Mouse (Mus musculus): ENCODE data around the gene Cdca5. TPM values are rescaled to one million over a fixed set of nuclear protein-coding genes. Genes with fewer than 3 reads are reported as not detected.
A peak's percentile ranks its signal among the peaks of the same experiment; 100 is the strongest.
"Not testable (repeated sequence)": the region's sequence is repeated elsewhere in the genome, so short reads cannot be mapped to it uniquely, and the experiment has no call there.

Cdca5 gene
- polyA plus RNA-seq, 1 experiment, result 50.5 TPM

DNA sequence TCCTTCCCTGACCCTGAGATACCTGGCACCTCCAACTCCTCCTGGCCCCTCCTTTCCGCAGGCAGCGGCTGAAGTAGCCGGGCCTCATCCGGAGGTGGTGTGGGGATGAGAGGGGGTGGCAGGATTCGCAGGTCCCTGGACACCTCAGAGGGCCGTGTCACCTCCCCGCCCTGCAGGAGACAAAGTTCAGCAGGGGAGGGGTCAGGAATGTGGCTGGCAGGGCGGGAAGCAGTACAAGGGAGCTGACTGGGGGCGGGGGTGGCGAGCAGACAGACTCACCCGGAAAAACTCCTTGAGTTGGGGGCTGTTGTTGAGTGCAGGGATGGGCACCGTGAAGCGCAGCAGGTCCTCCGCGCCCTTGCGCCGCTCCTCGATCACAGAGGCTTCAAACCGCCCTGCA lies 37.0 kb downstream of the Cdca5 start:
- TF ChIP-seq EP300 (IDR thresholded peaks at IDR 0.05; ENCODE audit: insufficient read depth, low read depth, low read length), result no peak
- Histone ChIP-seq H3K27ac (ENCODE audit: insufficient read depth, low read length) (no peak overlapping the region), H3K36me3 (ENCODE audit: control insufficient read depth, insufficient read depth, low read length, poor library complexity, severe bottlenecking) (no peaks in the 10 kb centered on the region), H3K9me3 (replicated peaks; ENCODE audit: control insufficient read depth, insufficient read depth, low read length, poor library complexity, severe bottlenecking) (no peaks in the 10 kb centered on the region), H3K9ac (ENCODE audit: low read depth, poor library complexity, severe bottlenecking) (no peak overlapping the region), H3K4me3 (ENCODE audit: low read depth, low read length) (peak overlapping the region; percentile 19), H3K27me3 (ENCODE audit: control insufficient read depth, insufficient read depth, low read length, poor library complexity, severe bottlenecking) (no peaks in the 10 kb centered on the region), H3K4me1 (ENCODE audit: control insufficient read depth, insufficient read depth, low read length) (peaks cover 2% of the 10 kb centered on the region)

DNA sequence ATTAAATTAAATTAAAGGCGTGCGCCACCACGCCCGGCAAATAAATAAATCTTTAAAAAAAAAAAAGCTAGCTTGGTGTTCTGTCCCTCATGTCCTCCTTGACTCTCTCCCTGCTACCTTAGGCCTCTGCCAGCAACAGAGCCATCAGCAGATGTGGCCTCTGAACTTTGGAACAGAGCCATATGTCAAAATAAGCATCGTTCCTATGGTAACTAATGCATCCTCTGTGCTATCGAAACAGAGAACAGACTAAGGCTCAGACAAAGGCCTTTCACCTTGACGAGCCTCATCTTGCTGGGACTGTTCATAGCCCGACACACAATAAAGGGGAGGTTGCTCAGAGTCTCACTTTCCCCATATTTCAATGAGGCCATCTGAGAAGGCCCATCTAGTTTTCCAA lies 38.5 kb downstream of the Cdca5 start:
- H3K27ac ChIP-seq (ENCODE audit: insufficient read depth, low read length), result no peak overlapping the region
- no peaks in the 10 kb centered on the region for H3K27me3 ChIP-seq (ENCODE audit: control insufficient read depth, insufficient read depth, low read length, poor library complexity, severe bottlenecking)
- H3K4me3 ChIP-seq (ENCODE audit: low read depth, low read length), result no peak overlapping the region
- H3K9ac ChIP-seq (ENCODE audit: low read depth, poor library complexity, severe bottlenecking), result no peak overlapping the region
- TF ChIP-seq POLR2A (IDR thresholded peaks at IDR 0.05; ENCODE audit: insufficient read depth, low read length), result no peak
- TF ChIP-seq EP300 (IDR thresholded peaks at IDR 0.05; ENCODE audit: insufficient read depth, low read depth, low read length), result no peak
- no peak for TF ChIP-seq CTCF (IDR thresholded peaks at IDR 0.05; ENCODE audit: low read depth, low read length)
- no peaks in the 10 kb centered on the region for H3K9me3 ChIP-seq (replicated peaks; ENCODE audit: control insufficient read depth, insufficient read depth, low read length, poor library complexity, severe bottlenecking)
- no peaks in the 10 kb centered on the region for H3K36me3 ChIP-seq (ENCODE audit: control insufficient read depth, insufficient read depth, low read length, poor library complexity, severe bottlenecking)
- peaks cover 2% of the 10 kb centered on the region for H3K4me1 ChIP-seq (ENCODE audit: control insufficient read depth, insufficient read depth, low read length)

DNA sequence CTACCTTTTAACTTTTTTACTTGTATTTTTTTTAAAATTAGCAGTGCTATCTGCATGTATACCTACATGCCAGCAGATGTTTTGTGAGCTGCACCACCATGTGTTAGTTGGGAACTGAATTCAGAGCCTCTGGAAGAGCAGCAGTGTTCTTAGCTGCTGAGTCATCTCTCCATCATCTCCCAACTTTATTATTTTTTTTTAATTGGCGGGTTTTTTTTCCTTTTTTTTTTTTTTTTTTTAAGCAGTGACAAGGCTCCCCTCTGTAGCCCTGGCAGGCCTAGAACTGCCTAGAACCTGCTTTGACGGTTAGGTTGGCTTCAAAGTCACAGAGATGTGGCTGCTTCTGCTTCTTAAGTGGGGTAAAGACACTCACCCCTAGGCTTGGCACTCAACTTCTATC lies 40.1 kb downstream of the Cdca5 start:
- Histone ChIP-seq H3K9ac (ENCODE audit: low read depth, poor library complexity, severe bottlenecking) (no peak overlapping the region), H3K4me3 (ENCODE audit: low read depth, low read length) (no peak overlapping the region), H3K36me3 (ENCODE audit: control insufficient read depth, insufficient read depth, low read length, poor library complexity, severe bottlenecking) (no peaks in the 10 kb centered on the region), H3K27ac (ENCODE audit: insufficient read depth, low read length) (no peak overlapping the region), H3K4me1 (ENCODE audit: control insufficient read depth, insufficient read depth, low read length) (peaks cover 2% of the 10 kb centered on the region), H3K27me3 (ENCODE audit: control insufficient read depth, insufficient read depth, low read length, poor library complexity, severe bottlenecking) (no peaks in the 10 kb centered on the region), H3K9me3 (replicated peaks; ENCODE audit: control insufficient read depth, insufficient read depth, low read length, poor library complexity, severe bottlenecking) (no peaks in the 10 kb centered on the region)
- TF ChIP-seq POLR2A (IDR thresholded peaks at IDR 0.05; ENCODE audit: insufficient read depth, low read length) (no peak), EP300 (IDR thresholded peaks at IDR 0.05; ENCODE audit: insufficient read depth, low read depth, low read length) (no peak), CTCF (IDR thresholded peaks at IDR 0.05; ENCODE audit: low read depth, low read length) (no peak)

DNA sequence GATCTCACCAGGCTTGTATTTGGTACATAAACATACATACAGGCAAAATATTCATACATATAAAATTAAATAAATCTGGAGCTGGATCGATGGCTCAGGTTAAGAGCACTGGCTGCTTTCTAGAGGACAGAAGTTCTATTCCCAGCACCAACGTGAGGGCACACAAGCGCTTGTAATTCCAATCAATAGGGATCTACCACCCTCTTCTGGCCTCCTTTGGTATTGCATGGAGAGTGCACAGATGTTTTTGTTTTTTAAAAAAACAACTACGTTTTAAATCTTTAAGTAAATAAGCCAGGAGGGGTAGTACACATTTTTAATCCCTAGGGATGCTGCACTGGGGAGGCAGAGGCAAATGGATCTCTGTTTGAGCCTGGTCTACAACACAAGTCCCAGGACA lies 41.5 kb downstream of the Cdca5 start:
- Histone ChIP-seq H3K9me3 (replicated peaks; ENCODE audit: control insufficient read depth, insufficient read depth, low read length, poor library complexity, severe bottlenecking) (no peaks in the 10 kb centered on the region), H3K4me1 (ENCODE audit: control insufficient read depth, insufficient read depth, low read length) (no peaks in the 10 kb centered on the region), H3K27ac (ENCODE audit: insufficient read depth, low read length) (no peak overlapping the region), H3K4me3 (ENCODE audit: low read depth, low read length) (no peak overlapping the region), H3K36me3 (ENCODE audit: control insufficient read depth, insufficient read depth, low read length, poor library complexity, severe bottlenecking) (no peaks in the 10 kb centered on the region), H3K27me3 (ENCODE audit: control insufficient read depth, insufficient read depth, low read length, poor library complexity, severe bottlenecking) (no peaks in the 10 kb centered on the region), H3K9ac (ENCODE audit: low read depth, poor library complexity, severe bottlenecking) (no peak overlapping the region)
- TF ChIP-seq POLR2A (IDR thresholded peaks at IDR 0.05; ENCODE audit: insufficient read depth, low read length), result no peak
- TF ChIP-seq CTCF (IDR thresholded peaks at IDR 0.05; ENCODE audit: low read depth, low read length), result peak; percentile 3

DNA sequence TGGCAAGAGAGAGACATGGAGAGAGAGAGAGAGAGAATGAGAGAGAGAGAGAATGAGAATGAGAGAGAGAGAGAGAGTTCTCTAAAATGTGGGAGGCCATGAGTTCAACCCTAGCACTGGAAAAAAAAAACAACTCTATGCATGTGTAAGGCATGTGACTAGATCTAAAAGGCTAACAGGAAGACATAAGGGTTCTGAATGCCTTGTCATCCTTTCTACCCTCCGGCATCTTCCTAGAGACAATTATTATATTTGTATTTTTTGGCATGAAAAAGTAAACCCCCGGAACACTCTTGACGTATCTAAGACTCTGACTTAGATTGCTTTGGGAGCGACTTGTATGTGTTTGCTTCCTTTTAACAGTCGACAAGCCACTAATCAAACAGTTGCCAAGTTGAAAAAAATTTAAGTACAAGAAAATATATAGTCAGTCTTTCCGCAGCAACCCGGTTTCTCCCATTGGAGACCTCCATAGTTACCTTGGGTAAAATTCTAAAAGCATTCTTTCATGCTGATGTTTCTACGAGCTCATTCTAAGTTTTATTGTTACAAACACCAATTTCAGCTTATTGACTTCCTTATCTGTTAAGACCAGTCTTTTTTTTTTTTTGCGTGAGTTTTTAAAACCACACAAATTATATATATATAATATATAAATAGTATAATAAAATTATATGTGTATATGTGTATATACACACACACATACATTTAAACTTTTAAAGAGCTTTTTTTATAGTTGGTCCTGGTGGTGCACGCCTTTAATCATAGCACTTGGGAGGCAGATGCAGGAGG lies 42.2 kb downstream of the Cdca5 start:
- Histone ChIP-seq H3K27ac (ENCODE audit: insufficient read depth, low read length) (peak overlapping the region; percentile 22; the same call in 1 of the 2 replicates), H3K9ac (ENCODE audit: low read depth, poor library complexity, severe bottlenecking) (peak overlapping the region; percentile 41), H3K27me3 (ENCODE audit: control insufficient read depth, insufficient read depth, low read length, poor library complexity, severe bottlenecking) (no peaks in the 10 kb centered on the region), H3K4me1 (ENCODE audit: control insufficient read depth, insufficient read depth, low read length) (no peaks in the 10 kb centered on the region), H3K9me3 (replicated peaks; ENCODE audit: control insufficient read depth, insufficient read depth, low read length, poor library complexity, severe bottlenecking) (no peaks in the 10 kb centered on the region), H3K4me3 (ENCODE audit: low read depth, low read length) (peak overlapping the region; percentile 67), H3K36me3 (ENCODE audit: control insufficient read depth, insufficient read depth, low read length, poor library complexity, severe bottlenecking) (no peaks in the 10 kb centered on the region)
- TF ChIP-seq POLR2A (IDR thresholded peaks at IDR 0.05; ENCODE audit: insufficient read depth, low read length) (no peak), CTCF (IDR thresholded peaks at IDR 0.05; ENCODE audit: low read depth, low read length) (no peak), EP300 (IDR thresholded peaks at IDR 0.05; ENCODE audit: insufficient read depth, low read depth, low read length) (no peak)

DNA sequence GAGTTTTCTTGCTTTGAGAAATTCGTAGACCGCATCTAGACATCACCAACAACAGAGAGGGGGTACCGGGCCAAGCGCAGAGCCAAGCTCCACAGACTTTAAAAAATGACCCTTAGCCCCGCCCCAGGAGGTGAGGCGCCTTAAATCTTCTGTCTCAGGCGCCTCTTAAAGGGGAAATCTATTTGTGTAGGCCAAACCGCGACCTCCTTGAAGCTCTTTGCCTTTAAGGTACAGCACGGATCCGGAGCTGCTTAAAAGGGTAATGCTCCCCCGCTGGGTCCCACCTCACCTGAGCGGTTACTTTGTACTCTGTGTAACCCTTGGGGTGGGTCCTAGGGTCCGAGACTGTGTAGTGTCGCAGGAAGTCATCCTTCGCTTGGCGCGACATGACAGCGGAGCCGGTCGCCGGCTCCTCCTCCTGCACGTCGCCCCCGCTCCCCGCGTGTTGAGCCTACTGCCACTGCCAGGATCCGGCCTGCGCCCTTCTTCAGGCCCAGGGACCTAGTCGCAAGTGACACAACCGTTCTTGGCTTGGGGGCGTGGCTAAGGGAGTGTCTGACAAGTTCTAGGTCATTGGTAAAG lies 43.1 kb downstream of the Cdca5 start, which contains the start of gene Snx15:
Gene Snx15, minus strand, starts transcription at position 545 of the 582 bp plus-strand sequence.
- no peaks in the 10 kb centered on the region for H3K4me1 ChIP-seq (ENCODE audit: control insufficient read depth, insufficient read depth, low read length)
- no peaks in the 10 kb centered on the region for H3K36me3 ChIP-seq (ENCODE audit: control insufficient read depth, insufficient read depth, low read length, poor library complexity, severe bottlenecking)
- no peaks in the 10 kb centered on the region for H3K27me3 ChIP-seq (ENCODE audit: control insufficient read depth, insufficient read depth, low read length, poor library complexity, severe bottlenecking)
- peak within 1 kb of the TSS; percentile 88 for H3K4me3 ChIP-seq (ENCODE audit: low read depth, low read length)
- no peaks in the 10 kb centered on the region for H3K9me3 ChIP-seq (replicated peaks; ENCODE audit: control insufficient read depth, insufficient read depth, low read length, poor library complexity, severe bottlenecking)
- no peak for TF ChIP-seq EP300 (IDR thresholded peaks at IDR 0.05; ENCODE audit: insufficient read depth, low read depth, low read length)
- no peak for TF ChIP-seq CTCF (IDR thresholded peaks at IDR 0.05; ENCODE audit: low read depth, low read length)
- TF ChIP-seq POLR2A (IDR thresholded peaks at IDR 0.05; ENCODE audit: insufficient read depth, low read length), result peak; percentile 69
- H3K27ac ChIP-seq (ENCODE audit: insufficient read depth, low read length), result peak within 1 kb of the TSS; percentile 22; the same call in 1 of the 2 replicates
- H3K9ac ChIP-seq (ENCODE audit: low read depth, poor library complexity, severe bottlenecking), result peak within 1 kb of the TSS; percentile 41

DNA sequence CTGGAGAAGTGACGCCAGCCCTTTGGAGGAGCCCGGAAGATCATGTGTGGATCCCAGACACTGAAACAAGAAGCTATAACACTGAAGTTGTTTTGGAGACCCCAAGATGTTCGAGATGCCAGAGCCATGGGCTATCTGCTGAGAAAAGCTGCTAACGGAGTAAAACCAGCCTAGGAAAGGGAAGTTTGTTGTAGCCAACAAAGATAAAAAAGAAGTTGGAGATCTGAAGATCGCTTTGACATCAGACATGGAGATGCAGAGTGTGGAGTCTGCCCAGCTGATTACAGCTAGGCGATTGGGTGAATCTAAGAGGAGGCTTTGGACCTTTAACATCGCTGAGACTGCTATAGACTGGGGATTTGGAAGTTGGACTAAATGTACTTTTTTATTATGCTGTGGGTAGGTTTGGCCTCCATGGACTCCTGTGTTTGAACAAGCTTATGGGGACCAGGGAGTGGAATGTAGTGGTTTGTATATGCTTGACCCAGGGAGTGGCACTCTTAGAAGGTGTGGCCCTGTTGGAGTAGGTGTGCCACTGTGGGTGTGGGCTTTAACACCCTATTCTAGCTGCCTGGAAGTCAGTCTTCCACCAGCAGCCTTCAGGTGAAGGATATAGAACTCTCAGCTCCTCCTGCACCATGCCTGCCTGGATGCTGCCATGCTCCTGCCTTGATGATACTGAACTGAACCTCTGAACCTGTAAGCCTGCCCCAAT lies 45.8 kb downstream of the Cdca5 start:
- not testable (repeated sequence) for H3K9me3 ChIP-seq (replicated peaks; ENCODE audit: control insufficient read depth, insufficient read depth, low read length, poor library complexity, severe bottlenecking); H3K9ac ChIP-seq (ENCODE audit: low read depth, poor library complexity, severe bottlenecking); H3K4me1 ChIP-seq (ENCODE audit: control insufficient read depth, insufficient read depth, low read length); H3K4me3 ChIP-seq (ENCODE audit: low read depth, low read length); H3K27me3 ChIP-seq (ENCODE audit: control insufficient read depth, insufficient read depth, low read length, poor library complexity, severe bottlenecking); H3K27ac ChIP-seq (ENCODE audit: insufficient read depth, low read length); H3K36me3 ChIP-seq (ENCODE audit: control insufficient read depth, insufficient read depth, low read length, poor library complexity, severe bottlenecking)

All from ES-Bruce4 (cell line).